Mouse (Mus musculus): ENCODE results near the gene Fgfr2. TPM values are rescaled to one million over a fixed set of nuclear protein-coding genes. Genes with fewer than 3 reads are reported as not detected.

Gene Fgfr2
- polyA plus RNA-seq, 1 experiment from 2014 or later, result 169 TPM

DNA sequence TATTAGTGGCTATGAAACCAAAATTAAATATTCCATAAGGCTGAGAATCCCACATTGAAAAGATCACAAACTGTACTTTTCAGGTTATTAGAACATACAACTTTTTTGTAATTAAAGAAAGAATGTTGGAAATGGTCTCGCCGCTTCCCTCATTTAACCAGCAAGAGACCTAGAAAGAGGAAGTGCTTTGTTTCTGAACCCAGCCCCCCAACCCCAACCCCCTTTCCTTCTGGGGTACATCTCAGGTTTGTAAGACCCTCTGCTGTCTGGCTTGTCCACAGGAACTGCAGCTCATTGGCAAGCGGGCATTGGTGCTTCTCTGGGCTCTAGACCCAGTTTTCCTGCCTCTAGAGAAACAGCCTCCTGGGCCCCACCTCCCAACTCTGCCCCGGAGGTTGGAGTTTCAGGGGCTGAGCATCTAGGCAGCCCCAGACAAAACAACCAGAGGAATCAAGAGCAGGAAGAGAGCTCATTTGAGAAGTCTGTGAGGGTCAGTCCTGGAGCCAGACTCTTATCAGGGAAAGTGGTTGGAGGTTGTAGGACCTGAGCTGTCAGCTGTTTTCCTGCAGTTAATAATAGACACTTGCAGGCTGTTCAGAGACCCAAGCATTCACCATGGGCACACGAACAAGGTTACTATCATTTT lies 2174.5 kb downstream of the Fgfr2 start:
- Histone ChIP-seq H3K4me3 (ENCODE audit: low read depth, low read length) (no peak overlapping the region), H3K27me3 (ENCODE audit: control insufficient read depth, insufficient read depth, low read length) (no peaks in the 10 kb centered on the region), H3K9me3 (ENCODE audit: control insufficient read depth, low read depth, low read length) (no peaks in the 10 kb centered on the region), H3K4me2 (replicated peaks; ENCODE audit: low read depth, low read length) (no peak overlapping the region), H3K27ac (ENCODE audit: low read length) (no peak overlapping the region), H3K36me3 (ENCODE audit: control insufficient read depth, insufficient read depth, low read length) (no peaks in the 10 kb centered on the region), H3K9ac (replicated peaks; ENCODE audit: low read depth, low read length) (no peak overlapping the region), H3K4me1 (ENCODE audit: control insufficient read depth, insufficient read depth, low read length) (0 out of 2 replicates have a peak, but pooled peaks cover 5% of the 10 kb centered on the region)
- WGBS, result 53% methylated on average over 5 of the region's 5 CpGs
- no peak for ATAC-seq (ENCODE audit: insufficient number of reproducible peaks, insufficient read depth, low FRiP score, low read depth)

DNA sequence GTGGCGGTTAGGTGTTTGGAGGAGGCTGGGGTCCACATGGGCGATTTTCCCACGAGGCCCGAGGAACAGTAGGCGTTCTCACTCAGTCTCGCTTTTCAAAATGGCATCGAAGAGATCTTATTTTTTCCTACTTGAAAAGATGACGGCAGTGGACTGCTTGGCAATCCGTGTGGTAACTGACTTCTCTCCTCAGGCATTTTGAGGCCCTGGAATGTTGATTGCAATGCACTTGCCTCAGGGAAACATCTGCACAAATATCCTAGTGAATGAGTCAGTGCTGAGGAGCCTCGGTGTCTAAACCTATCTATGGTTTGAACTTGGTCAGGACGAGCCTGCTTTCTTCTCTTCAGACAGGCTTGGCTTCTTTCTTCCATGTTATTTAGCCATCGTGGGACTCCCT lies 2176.8 kb downstream of the Fgfr2 start:
- no peak for ATAC-seq (ENCODE audit: insufficient number of reproducible peaks, insufficient read depth, low FRiP score, low read depth)

DNA sequence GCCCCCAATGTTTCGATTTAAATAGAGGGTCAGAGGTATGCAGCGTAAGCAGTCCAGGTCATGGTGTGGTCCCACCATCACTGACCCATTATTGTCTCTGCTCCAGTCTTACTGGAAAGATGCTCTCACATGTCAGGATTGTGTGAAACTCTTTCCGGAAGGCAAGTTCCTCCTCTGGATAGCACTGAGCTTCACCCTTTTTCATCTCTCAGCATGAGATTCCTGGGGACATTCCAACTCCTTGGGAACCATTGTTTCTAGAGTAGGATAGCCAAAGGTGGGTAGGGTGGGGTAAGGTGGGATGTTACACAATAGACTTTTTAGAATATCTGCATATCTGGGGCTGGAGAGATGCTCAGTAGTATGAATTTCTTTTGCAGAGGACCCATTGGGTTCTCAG lies 2177.4 kb downstream of the Fgfr2 start:
- ATAC-seq (ENCODE audit: insufficient number of reproducible peaks, insufficient read depth, low FRiP score, low read depth), result no peak
- no peaks in the 10 kb centered on the region for H3K36me3 ChIP-seq (ENCODE audit: control insufficient read depth, insufficient read depth, low read length)
- H3K9me3 ChIP-seq (ENCODE audit: control insufficient read depth, low read depth, low read length), result no peaks in the 10 kb centered on the region
- WGBS, result 91% methylated on average over 3 of the region's 3 CpGs
- H3K9ac ChIP-seq (replicated peaks; ENCODE audit: low read depth, low read length), result no peak overlapping the region
- no peak overlapping the region for H3K27ac ChIP-seq (ENCODE audit: low read length)
- peaks cover 5% of the 10 kb centered on the region; the same call in 1 of the 2 replicates for H3K4me1 ChIP-seq (ENCODE audit: control insufficient read depth, insufficient read depth, low read length)
- no peaks in the 10 kb centered on the region for H3K27me3 ChIP-seq (ENCODE audit: control insufficient read depth, insufficient read depth, low read length)
- no peak overlapping the region for H3K4me2 ChIP-seq (replicated peaks; ENCODE audit: low read depth, low read length)
- H3K4me3 ChIP-seq (ENCODE audit: low read depth, low read length), result no peak overlapping the region

More for the DNA sequence above, 2176.8 kb downstream of the Fgfr2 start:
- Histone ChIP-seq H3K36me3 (ENCODE audit: control insufficient read depth, insufficient read depth, low read length) (no peaks in the 10 kb centered on the region), H3K4me1 (ENCODE audit: control insufficient read depth, insufficient read depth, low read length) (0 out of 2 replicates have a peak, but pooled peaks cover 5% of the 10 kb centered on the region), H3K9me3 (ENCODE audit: control insufficient read depth, low read depth, low read length) (no peaks in the 10 kb centered on the region), H3K9ac (replicated peaks; ENCODE audit: low read depth, low read length) (no peak overlapping the region), H3K4me2 (replicated peaks; ENCODE audit: low read depth, low read length) (no peak overlapping the region), H3K4me3 (ENCODE audit: low read depth, low read length) (no peak overlapping the region), H3K27me3 (ENCODE audit: control insufficient read depth, insufficient read depth, low read length) (no peaks in the 10 kb centered on the region), H3K27ac (ENCODE audit: low read length) (no peak overlapping the region)
- WGBS, result 86% methylated on average over 12 of the region's 12 CpGs

DNA sequence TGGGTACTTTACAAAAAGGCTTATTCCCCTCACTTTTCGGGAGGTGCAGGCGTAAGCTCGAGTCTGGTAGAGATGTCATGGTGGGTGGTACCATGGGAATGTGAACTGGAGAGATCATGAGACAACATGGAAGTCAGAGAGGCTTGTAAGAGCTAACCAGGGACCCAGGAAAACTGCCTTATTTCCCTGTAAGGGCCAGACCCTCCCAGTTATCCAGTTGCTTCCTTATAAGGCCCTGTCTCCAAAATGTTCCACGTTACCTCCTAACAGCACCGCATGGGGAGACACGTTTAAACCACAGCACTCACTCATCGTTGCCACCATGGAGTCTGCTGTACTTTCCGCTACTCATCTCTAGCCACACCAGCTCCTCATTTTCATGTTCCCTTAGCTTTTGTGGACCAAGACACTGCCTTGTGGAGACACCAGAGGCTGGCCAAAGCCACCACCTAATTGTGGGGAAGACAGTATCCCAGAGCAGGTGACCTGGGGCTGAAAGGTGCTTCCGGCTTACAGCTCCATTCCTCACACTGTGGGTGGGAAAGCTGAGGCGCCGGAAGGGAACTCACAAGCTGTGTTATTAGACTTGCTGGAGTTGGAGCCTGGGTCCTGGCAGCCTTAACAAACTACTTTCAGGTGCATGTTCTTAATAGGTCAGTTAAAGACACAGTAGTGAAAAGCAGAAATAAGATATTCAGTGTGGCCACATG lies 2178.2 kb downstream of the Fgfr2 start:
- Histone ChIP-seq H3K36me3 (ENCODE audit: control insufficient read depth, insufficient read depth, low read length) (no peaks in the 10 kb centered on the region), H3K9me3 (ENCODE audit: control insufficient read depth, low read depth, low read length) (no peaks in the 10 kb centered on the region), H3K27ac (ENCODE audit: low read length) (no peak overlapping the region), H3K4me1 (ENCODE audit: control insufficient read depth, insufficient read depth, low read length) (peaks cover 5% of the 10 kb centered on the region; the same call in 1 of the 2 replicates), H3K4me2 (replicated peaks; ENCODE audit: low read depth, low read length) (no peak overlapping the region), H3K27me3 (ENCODE audit: control insufficient read depth, insufficient read depth, low read length) (no peaks in the 10 kb centered on the region), H3K9ac (replicated peaks; ENCODE audit: low read depth, low read length) (no peak overlapping the region), H3K4me3 (ENCODE audit: low read depth, low read length) (no peak overlapping the region)
- 92% methylated on average over 11 of the region's 11 CpGs for WGBS
- ATAC-seq (ENCODE audit: insufficient number of reproducible peaks, insufficient read depth, low FRiP score, low read depth), result no peak

DNA sequence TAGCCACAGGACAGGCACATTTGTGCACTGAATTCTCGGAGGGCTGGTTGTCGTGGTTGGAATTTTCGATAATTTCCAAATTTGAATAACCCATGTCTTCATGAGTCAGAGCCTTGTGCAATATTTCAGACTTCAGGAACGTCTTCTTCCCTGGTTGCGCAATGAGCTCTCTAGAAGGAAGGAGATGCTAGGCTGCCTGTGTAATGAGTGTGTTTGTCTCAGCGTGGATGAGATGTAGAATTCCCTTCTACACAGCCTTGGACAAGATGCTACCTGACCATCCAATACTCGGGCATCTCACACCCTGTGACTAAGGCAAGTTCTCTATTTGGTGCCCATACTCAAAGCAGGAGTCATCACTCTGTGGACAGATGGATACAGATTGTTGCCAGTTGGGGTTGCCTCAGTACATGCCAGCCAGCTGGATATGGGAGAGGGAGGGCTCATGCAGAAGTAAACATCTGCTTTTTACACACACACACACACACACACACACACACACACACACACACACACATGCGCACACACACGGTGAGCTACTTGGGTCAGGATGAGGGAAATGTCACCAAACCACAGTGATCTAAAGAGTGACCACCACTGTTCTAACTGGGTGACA lies 2179.8 kb downstream of the Fgfr2 start:
- H3K9ac ChIP-seq (replicated peaks; ENCODE audit: low read depth, low read length), result no peak overlapping the region
- 91% methylated on average over 9 of the region's 9 CpGs for WGBS
- H3K9me3 ChIP-seq (ENCODE audit: control insufficient read depth, low read depth, low read length), result no peaks in the 10 kb centered on the region
- H3K36me3 ChIP-seq (ENCODE audit: control insufficient read depth, insufficient read depth, low read length), result no peaks in the 10 kb centered on the region
- no peak for ATAC-seq (ENCODE audit: insufficient number of reproducible peaks, insufficient read depth, low FRiP score, low read depth)
- no peak overlapping the region for H3K4me3 ChIP-seq (ENCODE audit: low read depth, low read length)
- H3K27me3 ChIP-seq (ENCODE audit: control insufficient read depth, insufficient read depth, low read length), result peaks cover 3% of the 10 kb centered on the region; the same call in 1 of the 2 replicates
- H3K4me1 ChIP-seq (ENCODE audit: control insufficient read depth, insufficient read depth, low read length), result no peaks in the 10 kb centered on the region; the same call in 1 of the 2 replicates
- H3K4me2 ChIP-seq (replicated peaks; ENCODE audit: low read depth, low read length), result no peak overlapping the region
- no peak overlapping the region for H3K27ac ChIP-seq (ENCODE audit: low read length)

DNA sequence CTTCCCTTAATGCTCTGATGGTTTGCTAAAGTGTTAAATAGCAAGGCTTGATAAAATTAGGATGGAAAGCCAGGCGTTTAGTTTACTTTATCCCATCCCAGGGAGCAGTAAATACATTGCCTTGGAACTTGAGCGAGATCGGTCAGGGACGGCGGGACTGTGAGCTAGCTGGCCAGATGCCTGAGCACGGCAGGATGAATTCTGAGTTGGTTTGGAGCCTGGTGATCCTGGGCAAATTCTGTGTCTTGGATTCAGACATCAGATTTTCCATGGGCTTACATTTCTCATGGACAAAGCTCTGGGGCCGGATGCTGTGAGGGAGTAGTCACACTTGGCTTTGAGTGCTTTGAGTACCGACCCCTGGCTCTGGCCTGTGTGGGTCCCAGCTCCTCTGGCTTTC lies 2182.4 kb downstream of the Fgfr2 start:
- ATAC-seq (ENCODE audit: insufficient number of reproducible peaks, insufficient read depth, low FRiP score, low read depth), result no peak
- H3K4me3 ChIP-seq (ENCODE audit: low read depth, low read length), result no peak overlapping the region
- no peak overlapping the region for H3K27ac ChIP-seq (ENCODE audit: low read length)
- peaks cover 14% of the 10 kb centered on the region for H3K27me3 ChIP-seq (ENCODE audit: control insufficient read depth, insufficient read depth, low read length)
- peaks cover 8% of the 10 kb centered on the region; the same call in 1 of the 2 replicates for H3K4me1 ChIP-seq (ENCODE audit: control insufficient read depth, insufficient read depth, low read length)
- no peaks in the 10 kb centered on the region for H3K9me3 ChIP-seq (ENCODE audit: control insufficient read depth, low read depth, low read length)
- 54% methylated on average over 8 of the region's 8 CpGs for WGBS
- no peaks in the 10 kb centered on the region for H3K36me3 ChIP-seq (ENCODE audit: control insufficient read depth, insufficient read depth, low read length)
- no peak overlapping the region for H3K4me2 ChIP-seq (replicated peaks; ENCODE audit: low read depth, low read length)
- H3K9ac ChIP-seq (replicated peaks; ENCODE audit: low read depth, low read length), result no peak overlapping the region

DNA sequence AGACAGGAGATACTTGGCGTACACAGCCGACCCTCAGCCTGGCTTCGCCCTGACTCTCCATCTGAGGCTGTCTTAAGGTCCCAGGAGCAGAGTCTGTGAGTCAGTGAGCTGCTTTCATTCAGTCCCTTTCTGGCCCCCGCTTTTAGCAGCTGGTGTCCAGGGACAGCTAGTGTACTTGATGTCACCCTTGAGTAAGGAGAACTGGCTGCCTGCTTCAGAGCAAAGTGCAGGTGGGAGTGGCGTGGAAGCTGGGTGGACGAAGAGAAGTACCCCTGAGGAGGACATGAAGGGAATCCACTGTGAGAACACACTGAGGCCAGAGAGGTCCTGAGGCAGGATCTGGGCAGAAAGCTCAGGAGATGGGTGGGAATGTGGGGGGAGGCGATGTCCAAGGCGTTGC lies 2184.3 kb downstream of the Fgfr2 start:
- Histone ChIP-seq H3K4me1 (ENCODE audit: control insufficient read depth, insufficient read depth, low read length) (peaks cover 13% of the 10 kb centered on the region), H3K27me3 (ENCODE audit: control insufficient read depth, insufficient read depth, low read length) (peaks cover 22% of the 10 kb centered on the region), H3K36me3 (ENCODE audit: control insufficient read depth, insufficient read depth, low read length) (no peaks in the 10 kb centered on the region), H3K9me3 (ENCODE audit: control insufficient read depth, low read depth, low read length) (no peaks in the 10 kb centered on the region), H3K4me2 (replicated peaks; ENCODE audit: low read depth, low read length) (no peak overlapping the region), H3K4me3 (ENCODE audit: low read depth, low read length) (no peak overlapping the region), H3K9ac (replicated peaks; ENCODE audit: low read depth, low read length) (no peak overlapping the region), H3K27ac (ENCODE audit: low read length) (no peak overlapping the region)
- 83% methylated on average over 8 of the region's 8 CpGs for WGBS
- no peak for ATAC-seq (ENCODE audit: insufficient number of reproducible peaks, insufficient read depth, low FRiP score, low read depth)

DNA sequence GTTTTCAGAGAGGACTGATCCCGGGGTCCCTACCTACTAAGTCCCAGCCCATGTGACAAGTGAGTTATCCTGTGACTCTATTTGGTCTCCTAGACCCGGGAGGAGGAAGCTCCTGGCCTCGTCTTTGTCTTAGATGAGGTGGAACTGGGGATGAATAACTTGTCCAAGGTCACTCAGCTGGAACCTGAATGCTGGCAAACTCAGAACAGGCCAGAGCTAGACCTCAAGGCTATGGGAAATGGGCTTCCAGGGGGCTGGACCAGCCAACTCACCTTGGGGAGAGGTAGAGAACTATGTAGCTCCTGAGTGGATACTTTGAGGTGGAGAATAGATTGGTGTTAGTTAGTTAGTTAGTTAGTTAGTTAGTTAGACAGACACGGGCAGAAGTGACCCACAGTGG lies 2185.1 kb downstream of the Fgfr2 start:
- Histone ChIP-seq H3K27me3 (ENCODE audit: control insufficient read depth, insufficient read depth, low read length) (peaks cover 22% of the 10 kb centered on the region), H3K9ac (replicated peaks; ENCODE audit: low read depth, low read length) (no peak overlapping the region), H3K4me3 (ENCODE audit: low read depth, low read length) (no peak overlapping the region), H3K4me1 (ENCODE audit: control insufficient read depth, insufficient read depth, low read length) (peaks cover 13% of the 10 kb centered on the region), H3K36me3 (ENCODE audit: control insufficient read depth, insufficient read depth, low read length) (no peaks in the 10 kb centered on the region), H3K9me3 (ENCODE audit: control insufficient read depth, low read depth, low read length) (no peaks in the 10 kb centered on the region), H3K4me2 (replicated peaks; ENCODE audit: low read depth, low read length) (no peak overlapping the region), H3K27ac (ENCODE audit: low read length) (no peak overlapping the region)
- WGBS, result 62% methylated on average over 4 of the region's 4 CpGs
- ATAC-seq (ENCODE audit: insufficient number of reproducible peaks, insufficient read depth, low FRiP score, low read depth), result no peak

Measured in stomach, embryonic 14.5 days (tissue).